Mouse (Mus musculus): ENCODE results near the gene Prickle4.

DNA sequence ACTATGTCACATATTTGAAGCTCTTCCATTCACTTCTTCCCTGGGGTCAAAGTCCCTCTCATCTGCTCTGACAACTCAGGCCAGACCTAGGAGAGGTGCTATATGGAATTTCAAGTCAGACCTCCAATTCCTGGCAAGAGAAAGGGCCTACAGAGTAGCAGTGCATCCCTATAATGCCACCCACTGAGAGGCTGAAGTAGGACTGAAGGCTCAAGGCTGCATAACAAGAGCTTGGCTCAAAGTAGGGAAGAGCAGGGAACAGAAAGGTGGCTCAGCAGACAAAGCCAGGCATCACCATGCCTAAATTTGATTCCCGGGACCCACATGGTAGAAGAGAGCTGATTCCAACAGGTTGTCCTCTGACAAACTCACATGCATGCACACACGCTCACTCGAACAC lies 2.9 kb downstream of the Prickle4 start:
- TF ChIP-seq CTCF (IDR thresholded peaks at IDR 0.05; ENCODE audit: low read depth, low read length) (no peak), POLR2A (IDR thresholded peaks at IDR 0.05; ENCODE audit: borderline replicate concordance, low read depth, low read length) (no peak)
